Mouse (Mus musculus): ENCODE results near the gene Pcdh15. TPM values are rescaled to one million over a fixed set of nuclear protein-coding genes. Genes with fewer than 3 reads are reported as not detected.

Pcdh15 gene
- polyA plus RNA-seq, 1 experiment from 2014 or later: 0.31 TPM

DNA sequence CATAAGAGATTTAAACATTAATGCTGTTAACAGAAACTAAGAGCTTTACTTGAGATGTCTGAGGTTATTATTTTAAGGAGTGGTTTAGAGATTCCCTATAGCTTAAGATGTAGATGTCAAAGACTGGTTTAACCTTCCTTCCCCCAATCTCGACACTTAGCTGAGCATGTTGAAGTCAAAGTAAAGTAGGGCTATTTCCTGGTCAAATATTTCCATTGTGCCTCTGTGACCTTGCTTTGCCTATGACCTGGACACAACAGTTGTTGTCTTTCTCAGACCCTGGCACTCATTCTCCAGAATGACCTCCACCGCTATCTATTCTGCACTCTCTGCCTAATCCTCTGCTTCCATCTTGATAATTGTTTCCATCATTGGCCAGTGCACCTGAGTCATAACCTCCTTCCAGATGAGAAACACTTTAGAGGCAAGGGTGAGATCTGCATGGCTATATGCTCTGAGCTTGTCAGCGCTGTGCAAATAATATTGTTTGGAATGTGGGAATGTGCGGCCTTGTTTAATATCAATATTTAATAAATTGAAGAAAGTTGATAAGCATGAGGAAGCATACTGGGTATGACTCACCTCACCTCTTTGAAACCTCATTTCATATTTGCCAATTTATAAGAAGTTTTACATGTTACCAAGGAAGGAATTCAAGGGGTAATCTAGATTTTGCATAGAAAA is 833.0 kb downstream of the Pcdh15 start:
- Histone ChIP-seq H3K4me1 (no peaks in the 10 kb centered on the region), H3K27ac (replicated peaks) (no peak overlapping the region), H3K4me3 (no peak overlapping the region), H3K27me3 (ENCODE audit: low read depth, poor library complexity, severe bottlenecking) (no peaks in the 10 kb centered on the region), H3K9me3 (replicated peaks) (no peaks in the 10 kb centered on the region), H3K36me3 (no peaks in the 10 kb centered on the region)
- WGBS: 89% methylated on average over 4 of the region's 4 CpGs
- no peak for DNase-seq (ENCODE audit: low spot score)

DNA sequence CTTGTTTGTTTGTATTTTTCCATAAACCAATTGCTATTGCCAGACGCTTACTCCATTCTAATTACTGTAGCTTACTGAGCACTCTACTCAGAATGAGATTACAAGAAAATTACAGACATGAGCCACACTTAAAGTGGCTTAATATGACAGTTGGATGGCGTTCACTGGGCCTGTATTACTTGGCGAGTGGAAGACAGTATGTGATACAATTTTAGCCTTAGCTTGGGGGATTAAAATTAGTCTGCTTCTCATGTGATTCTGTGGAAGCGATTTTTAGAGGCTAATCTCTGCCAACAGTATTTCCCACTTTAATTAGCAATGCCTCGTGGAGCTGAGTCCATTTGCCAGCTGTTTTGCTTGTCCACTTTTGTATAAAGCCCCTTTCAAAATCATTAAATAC is 837.0 kb downstream of the Pcdh15 start:
- H3K4me3 ChIP-seq: no peak overlapping the region
- no peaks in the 10 kb centered on the region for H3K36me3 ChIP-seq
- no peak overlapping the region for H3K27ac ChIP-seq (replicated peaks)
- no peak for DNase-seq (ENCODE audit: low spot score)
- WGBS: 85% methylated on average over 5 of the region's 5 CpGs
- H3K27me3 ChIP-seq (ENCODE audit: low read depth, poor library complexity, severe bottlenecking): no peaks in the 10 kb centered on the region
- H3K9me3 ChIP-seq (replicated peaks): no peaks in the 10 kb centered on the region
- no peaks in the 10 kb centered on the region for H3K4me1 ChIP-seq

GRCm38 (mm10) chr10:73938989-73939388 is 839.8 kb downstream of the Pcdh15 start:
- no peak overlapping the region for H3K4me3 ChIP-seq
- H3K36me3 ChIP-seq: no peaks in the 10 kb centered on the region
- 78% methylated on average over 3 of the region's 3 CpGs for WGBS
- H3K27me3 ChIP-seq (ENCODE audit: low read depth, poor library complexity, severe bottlenecking): no peaks in the 10 kb centered on the region
- no peaks in the 10 kb centered on the region for H3K4me1 ChIP-seq
- DNase-seq (ENCODE audit: low spot score): no peak
- no peak overlapping the region for H3K27ac ChIP-seq (replicated peaks)
- no peaks in the 10 kb centered on the region for H3K9me3 ChIP-seq (replicated peaks)

DNA sequence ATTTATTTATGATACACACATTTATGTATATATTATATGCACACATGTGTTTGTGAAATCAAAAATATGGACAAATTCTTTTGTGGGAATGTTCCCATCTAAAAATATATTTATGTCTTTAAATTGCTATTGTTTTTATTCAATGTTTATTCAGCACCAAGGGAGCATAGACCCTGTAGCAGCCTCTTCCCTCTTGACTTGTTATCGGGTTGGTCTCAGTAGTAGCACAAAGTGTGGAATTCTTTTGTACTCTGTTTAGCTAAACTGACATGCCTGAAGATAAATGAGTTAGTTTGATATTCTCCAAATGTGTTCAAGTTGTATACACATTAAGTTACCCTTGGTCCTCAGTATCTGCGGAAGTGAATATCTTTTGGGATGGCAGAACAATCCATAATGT is 848.7 kb downstream of the Pcdh15 start:
- 91% methylated on average over 2 of the region's 2 CpGs for WGBS
- H3K4me1 ChIP-seq: no peaks in the 10 kb centered on the region
- H3K27ac ChIP-seq (replicated peaks): no peak overlapping the region
- no peak overlapping the region for H3K4me3 ChIP-seq
- no peak for DNase-seq (ENCODE audit: low spot score)
- H3K9me3 ChIP-seq (replicated peaks): no peaks in the 10 kb centered on the region
- H3K36me3 ChIP-seq: no peaks in the 10 kb centered on the region
- H3K27me3 ChIP-seq (ENCODE audit: low read depth, poor library complexity, severe bottlenecking): no peaks in the 10 kb centered on the region

DNA sequence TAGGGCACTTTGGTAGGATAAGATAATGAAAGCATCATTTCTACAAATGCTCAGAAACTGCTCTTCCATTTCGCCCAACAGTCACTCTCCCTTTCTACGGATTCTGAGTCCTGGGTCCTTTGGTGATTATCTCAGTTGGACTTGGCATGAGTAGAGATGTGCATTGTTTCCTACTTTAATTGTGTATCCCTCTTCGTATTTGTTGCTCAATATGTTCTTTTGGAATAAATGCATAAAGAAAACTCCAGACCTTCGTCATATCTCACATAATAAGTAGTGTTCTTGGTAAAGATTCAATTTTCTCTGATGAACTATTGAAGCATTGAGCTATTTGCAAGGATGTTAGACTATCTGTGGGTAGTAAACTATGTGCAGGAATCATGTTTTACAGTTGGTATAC is 854.2 kb downstream of the Pcdh15 start:
- WGBS: 84% methylated on average over 4 of the region's 4 CpGs
- no peak for DNase-seq (ENCODE audit: low spot score)
- Histone ChIP-seq H3K36me3 (no peaks in the 10 kb centered on the region), H3K4me3 (no peak overlapping the region), H3K27me3 (ENCODE audit: low read depth, poor library complexity, severe bottlenecking) (no peaks in the 10 kb centered on the region), H3K9me3 (replicated peaks) (no peaks in the 10 kb centered on the region), H3K4me1 (no peaks in the 10 kb centered on the region), H3K27ac (replicated peaks) (no peak overlapping the region)

DNA sequence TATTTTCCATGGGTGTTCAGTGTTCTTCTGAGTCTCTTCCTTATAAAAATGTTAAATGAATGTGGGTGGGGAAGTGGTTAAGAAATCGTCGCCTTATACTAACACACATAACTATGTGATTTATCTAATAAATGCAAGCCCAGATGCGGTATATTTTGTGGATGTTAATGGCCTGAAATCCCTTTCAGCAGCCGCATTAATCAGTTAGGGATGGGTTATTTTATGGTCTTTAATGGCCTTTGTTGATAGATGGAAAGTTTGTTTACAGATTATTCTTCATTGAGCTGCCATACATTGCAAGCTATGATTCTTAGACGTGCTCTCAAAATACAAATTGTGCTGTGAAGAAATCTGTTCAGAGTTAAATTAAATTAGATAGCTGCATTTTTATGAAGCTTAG is 884.9 kb downstream of the Pcdh15 start:
- H3K36me3 ChIP-seq: no peaks in the 10 kb centered on the region
- no peaks in the 10 kb centered on the region for H3K27me3 ChIP-seq (ENCODE audit: low read depth, poor library complexity, severe bottlenecking)
- 86% methylated on average over 5 of the region's 5 CpGs for WGBS
- no peaks in the 10 kb centered on the region for H3K4me1 ChIP-seq
- no peak overlapping the region for H3K27ac ChIP-seq (replicated peaks)
- H3K9me3 ChIP-seq (replicated peaks): no peaks in the 10 kb centered on the region
- DNase-seq (ENCODE audit: low spot score): no peak
- H3K4me3 ChIP-seq: no peak overlapping the region

DNA sequence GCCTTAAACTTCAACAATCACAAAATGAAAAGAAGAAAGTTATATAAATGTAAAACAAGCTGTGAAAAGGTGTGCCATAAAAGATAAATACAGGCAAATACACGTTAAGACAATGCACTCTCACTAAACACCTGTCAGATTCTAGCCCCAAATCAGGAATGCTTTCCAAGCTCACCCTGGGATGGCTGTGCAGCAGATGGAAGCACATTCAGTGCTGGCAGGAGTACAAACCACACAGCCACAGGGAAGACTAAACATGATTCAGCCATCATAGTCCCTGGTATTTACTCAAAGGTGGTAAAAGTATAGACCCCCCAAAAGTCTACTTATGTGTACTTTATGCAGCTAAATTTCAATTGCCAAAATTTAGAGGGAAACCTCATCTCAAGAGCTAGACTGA is 909.7 kb downstream of the Pcdh15 start:
- 64% methylated on average over 1 of the region's 1 CpGs for WGBS
- no peak for DNase-seq (ENCODE audit: low spot score)
- H3K4me3 ChIP-seq: no peak overlapping the region
- no peak overlapping the region for H3K27ac ChIP-seq (replicated peaks)
- H3K4me1 ChIP-seq: no peaks in the 10 kb centered on the region
- no peaks in the 10 kb centered on the region for H3K36me3 ChIP-seq
- no peaks in the 10 kb centered on the region for H3K9me3 ChIP-seq (replicated peaks)
- no peaks in the 10 kb centered on the region for H3K27me3 ChIP-seq (ENCODE audit: low read depth, poor library complexity, severe bottlenecking)

DNA sequence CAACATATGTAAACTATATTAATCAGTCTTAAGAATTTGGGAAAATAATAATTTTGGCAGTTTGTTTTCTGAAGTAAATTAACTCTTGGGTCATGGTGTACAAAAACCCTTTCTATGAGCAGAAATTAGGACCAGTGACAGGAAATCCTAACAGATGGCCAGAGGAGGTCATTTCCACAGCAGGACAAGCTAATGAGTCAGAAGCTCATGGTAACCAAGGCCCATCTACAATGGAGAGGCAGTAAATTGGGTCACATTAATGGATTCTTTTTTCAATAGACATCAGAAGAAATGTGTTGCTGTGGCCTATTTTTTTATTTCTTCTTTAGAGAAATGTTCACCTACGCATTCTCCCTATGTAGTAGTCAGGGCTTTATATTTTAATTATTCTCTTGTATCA is 923.9 kb downstream of the Pcdh15 start:
- WGBS: 83% methylated on average over 1 of the region's 1 CpGs

GRCm38 (mm10) chr10:74053059-74053458 is 953.9 kb downstream of the Pcdh15 start:
- no peaks in the 10 kb centered on the region for H3K4me1 ChIP-seq
- no peaks in the 10 kb centered on the region for H3K9me3 ChIP-seq (replicated peaks)
- H3K27ac ChIP-seq (replicated peaks): no peak overlapping the region
- no peaks in the 10 kb centered on the region for H3K36me3 ChIP-seq
- DNase-seq (ENCODE audit: low spot score): no peak
- no peaks in the 10 kb centered on the region for H3K27me3 ChIP-seq (ENCODE audit: low read depth, poor library complexity, severe bottlenecking)
- no peak overlapping the region for H3K4me3 ChIP-seq
- 68% methylated on average over 9 of the region's 9 CpGs for WGBS

More for the DNA sequence above, 923.9 kb downstream of the Pcdh15 start:
- no peaks in the 10 kb centered on the region for H3K4me1 ChIP-seq
- H3K27me3 ChIP-seq (ENCODE audit: low read depth, poor library complexity, severe bottlenecking): no peaks in the 10 kb centered on the region
- no peaks in the 10 kb centered on the region for H3K9me3 ChIP-seq (replicated peaks)
- DNase-seq (ENCODE audit: low spot score): no peak
- H3K4me3 ChIP-seq: no peak overlapping the region
- no peak overlapping the region for H3K27ac ChIP-seq (replicated peaks)
- no peaks in the 10 kb centered on the region for H3K36me3 ChIP-seq

- no peaks in the 10 kb centered on the region for H3K9me3 ChIP-seq (replicated peaks)
- no peaks in the 10 kb centered on the region for H3K27me3 ChIP-seq (ENCODE audit: low read depth, poor library complexity, severe bottlenecking)
- H3K4me3 ChIP-seq: no peak overlapping the region
- WGBS: 97% methylated on average over 4 of the region's 4 CpGs
- DNase-seq (ENCODE audit: low spot score): no peak
- H3K27ac ChIP-seq (replicated peaks): no peak overlapping the region
- no peaks in the 10 kb centered on the region for H3K4me1 ChIP-seq
- no peaks in the 10 kb centered on the region for H3K36me3 ChIP-seq
Measured at GRCm38 (mm10) chr10:74086653-74087052, 987.5 kb downstream of the Pcdh15 start.

DNA sequence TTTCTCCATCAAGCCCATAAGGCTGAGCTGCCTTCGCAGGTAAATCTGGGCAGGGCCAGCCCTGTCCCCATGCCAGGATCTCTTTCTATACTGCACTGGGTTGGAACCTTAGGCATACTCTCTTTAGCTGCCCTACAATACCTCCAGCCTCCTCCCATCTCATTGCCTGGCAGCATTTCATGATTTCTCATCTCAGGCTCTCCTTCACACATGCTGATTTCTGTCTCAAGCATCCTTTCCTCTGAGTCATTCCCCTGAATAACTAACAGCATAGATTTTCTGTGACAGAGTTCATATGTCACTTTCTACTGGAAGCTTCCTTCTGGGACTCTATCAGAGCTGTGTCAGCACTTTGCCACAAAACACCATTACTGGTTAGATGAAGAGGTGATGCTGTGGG is 999.2 kb downstream of the Pcdh15 start:
- no peaks in the 10 kb centered on the region for H3K9me3 ChIP-seq (replicated peaks)
- no peak for DNase-seq (ENCODE audit: low spot score)
- H3K4me1 ChIP-seq: no peaks in the 10 kb centered on the region
- no peak overlapping the region for H3K27ac ChIP-seq (replicated peaks)
- 83% methylated on average over 1 of the region's 1 CpGs for WGBS
- H3K36me3 ChIP-seq: no peaks in the 10 kb centered on the region
- H3K27me3 ChIP-seq (ENCODE audit: low read depth, poor library complexity, severe bottlenecking): no peaks in the 10 kb centered on the region
- H3K4me3 ChIP-seq: no peak overlapping the region

DNA sequence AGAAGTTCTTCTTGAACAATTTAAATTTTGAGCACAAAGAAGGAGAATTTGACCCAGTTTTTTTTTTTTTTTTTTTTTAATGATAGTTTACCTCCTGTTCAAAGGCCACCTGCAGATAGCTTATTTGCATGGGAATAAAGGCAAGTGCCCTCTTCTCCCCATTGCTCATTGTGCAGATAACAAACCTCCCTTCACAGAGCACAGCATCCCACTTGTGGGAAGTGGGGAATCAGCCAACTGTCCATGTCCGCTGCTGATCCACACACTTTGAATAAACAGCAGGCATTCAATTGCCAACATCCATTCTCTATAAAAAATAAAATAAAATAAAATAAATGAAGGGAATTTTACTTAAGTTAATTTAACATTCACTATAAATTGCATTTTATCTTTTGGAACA is 1015.0 kb downstream of the Pcdh15 start:
- H3K36me3 ChIP-seq: no peaks in the 10 kb centered on the region
- H3K27ac ChIP-seq (replicated peaks): no peak overlapping the region
- no peak for DNase-seq (ENCODE audit: low spot score)
- H3K4me1 ChIP-seq: no peaks in the 10 kb centered on the region
- no peak overlapping the region for H3K4me3 ChIP-seq
- whole genome bisulfite sequencing: 59% methylated on average over 1 of the region's 1 CpGs
- H3K27me3 ChIP-seq (ENCODE audit: low read depth, poor library complexity, severe bottlenecking): no peaks in the 10 kb centered on the region
- H3K9me3 ChIP-seq (replicated peaks): no peaks in the 10 kb centered on the region

GRCm38 (mm10) chr10:74116817-74117216 is 1017.7 kb downstream of the Pcdh15 start:
- Histone ChIP-seq H3K27me3 (ENCODE audit: low read depth, poor library complexity, severe bottlenecking) (no peaks in the 10 kb centered on the region), H3K9me3 (replicated peaks) (no peaks in the 10 kb centered on the region), H3K36me3 (no peaks in the 10 kb centered on the region), H3K4me3 (no peak overlapping the region), H3K27ac (replicated peaks) (no peak overlapping the region), H3K4me1 (no peaks in the 10 kb centered on the region)
- no peak for DNase-seq (ENCODE audit: low spot score)
- 58% methylated on average over 1 of the region's 1 CpGs for WGBS

DNA sequence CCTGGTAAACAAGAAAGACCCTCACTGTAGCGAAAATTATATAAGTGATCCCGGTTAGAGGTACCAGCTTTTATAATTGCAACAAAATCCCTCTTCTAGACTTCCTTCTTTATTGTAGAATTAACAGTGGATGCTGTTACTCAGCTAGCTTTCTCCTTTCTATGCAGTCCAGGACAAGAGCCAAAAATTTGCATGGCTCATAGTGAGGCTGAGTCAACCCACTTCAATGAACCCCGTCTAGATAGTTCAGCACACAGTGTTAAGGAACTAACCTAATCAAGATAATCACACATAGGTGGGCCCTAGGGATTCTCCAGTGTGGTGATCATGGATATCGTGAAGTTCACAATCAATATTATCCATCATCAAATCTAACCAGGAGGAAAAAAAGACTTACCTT is 1024.3 kb downstream of the Pcdh15 start:
- 87% methylated on average over 4 of the region's 4 CpGs for WGBS
- no peaks in the 10 kb centered on the region for H3K4me1 ChIP-seq
- no peak overlapping the region for H3K4me3 ChIP-seq
- no peaks in the 10 kb centered on the region for H3K9me3 ChIP-seq (replicated peaks)
- no peak overlapping the region for H3K27ac ChIP-seq (replicated peaks)
- no peak for DNase-seq (ENCODE audit: low spot score)
- H3K36me3 ChIP-seq: no peaks in the 10 kb centered on the region
- no peaks in the 10 kb centered on the region for H3K27me3 ChIP-seq (ENCODE audit: low read depth, poor library complexity, severe bottlenecking)

Measured in midbrain, embryonic 10.5 days (tissue).